Mouse (Mus musculus): Measurements from ENCODE around the gene Impdh2.
A peak's percentile ranks its signal among the peaks of the same experiment; 100 is the strongest.

Impdh2 gene

GRCm38 (mm10) chr9:108560227-108560841, at the start of gene Impdh2:
Impdh2 (plus strand) TSS chr9:108560286.
- peak; percentile 92 for DNase-seq

- peak; percentile 96 for DNase-seq
Observed at GRCm38 (mm10) chr9:108516380-108517251, 43.5 kb upstream of the Impdh2 start, which contains the start of gene Qrich1. Qrich1 (plus strand) TSS chr9:108516806.

DNA sequence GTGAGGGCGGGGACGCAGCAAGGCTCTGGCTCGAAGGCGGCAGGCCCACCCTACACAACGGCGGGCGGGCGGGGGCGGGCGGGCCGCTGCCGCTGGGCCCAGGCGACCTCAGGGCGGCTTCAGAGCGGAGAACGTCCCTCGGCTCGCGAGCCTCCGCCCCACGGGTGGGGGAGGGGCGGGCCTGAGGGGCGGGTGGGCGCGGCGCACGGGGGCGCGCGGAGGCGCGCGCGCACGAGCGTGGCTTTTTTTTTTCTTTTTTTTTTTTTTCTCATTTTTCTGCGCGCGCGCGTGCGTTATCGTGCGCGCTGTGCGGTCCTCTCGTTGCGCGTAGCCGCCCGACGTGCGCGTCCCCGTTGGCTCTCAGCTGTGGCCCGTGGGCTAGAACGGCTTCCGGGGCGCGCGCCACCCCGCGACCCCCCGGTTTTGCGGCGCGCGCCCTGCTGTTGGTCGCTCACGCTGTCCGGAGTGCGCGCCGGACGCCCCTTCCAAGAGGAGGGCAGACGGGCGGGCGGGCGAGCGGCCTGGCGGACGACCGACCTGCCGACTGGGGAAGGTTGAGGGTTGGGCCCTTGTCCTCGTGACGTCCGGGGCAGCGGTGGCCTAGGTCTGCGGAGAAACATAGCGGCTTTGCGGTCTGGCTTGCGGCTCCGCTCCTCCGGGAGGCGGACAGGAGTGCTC, 42.7 kb upstream of the Impdh2 start:
- peak; percentile 77 for DNase-seq

DNA sequence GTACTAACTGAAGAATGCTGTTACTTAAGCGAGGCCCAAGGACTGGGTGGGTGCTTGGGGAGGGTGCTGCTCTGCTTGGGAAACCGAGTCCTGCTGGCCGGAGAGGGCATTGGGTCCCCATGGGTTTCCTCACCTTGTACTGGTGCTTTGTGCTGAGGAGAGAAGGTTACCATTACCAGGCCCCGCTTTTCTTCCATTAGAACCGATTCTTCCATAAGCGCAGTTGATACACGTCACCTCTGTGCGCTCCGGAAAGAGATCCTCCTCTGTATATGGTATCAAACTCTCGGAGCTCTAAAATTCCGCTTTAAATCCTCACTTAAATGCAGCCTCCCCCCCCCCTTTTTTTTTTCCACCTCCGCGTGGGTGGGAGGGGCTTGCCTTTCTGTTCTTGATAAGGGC, 42.2 kb upstream of the Impdh2 start:
- no peak for DNase-seq

DNA sequence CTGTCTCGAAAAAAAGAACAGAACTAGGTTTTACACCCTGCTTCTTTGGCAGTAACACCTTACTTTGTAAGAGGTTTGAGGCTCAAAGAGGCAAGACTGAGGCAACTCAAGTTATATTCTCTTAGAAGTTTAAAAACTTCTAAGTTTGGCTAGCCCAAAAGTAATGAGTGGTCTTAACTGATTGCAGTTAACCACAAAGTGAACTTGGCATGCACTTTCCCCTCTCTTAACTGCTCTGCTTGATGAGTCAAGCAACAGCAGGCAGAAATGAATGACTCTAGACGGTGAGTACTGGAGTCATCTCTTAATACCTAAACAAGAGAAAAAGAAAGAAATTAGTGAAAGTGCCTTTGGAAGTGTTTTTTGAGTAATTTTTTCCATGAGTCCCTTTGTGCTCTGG, 38.5 kb upstream of the Impdh2 start:
- no peak for DNase-seq

DNA sequence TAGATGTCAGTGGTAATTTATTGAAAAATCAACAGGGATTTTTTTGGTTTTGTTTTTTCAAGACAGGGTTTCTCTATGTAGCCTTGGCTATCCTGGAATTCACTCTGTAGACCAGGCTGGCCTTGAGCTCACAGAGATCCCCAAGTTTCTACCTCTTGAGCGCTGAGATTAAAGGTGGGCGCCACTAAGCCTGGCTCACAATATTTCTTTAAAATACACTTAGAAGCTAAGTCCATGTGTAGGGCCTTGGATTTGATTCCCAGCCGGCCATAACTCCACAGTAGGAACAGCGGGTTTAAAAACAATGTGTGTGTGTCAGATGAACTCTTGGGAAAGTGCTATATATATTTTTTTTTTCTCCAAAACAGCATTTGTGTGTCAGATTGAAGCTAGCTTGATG, 36.7 kb upstream of the Impdh2 start:
- no peak for DNase-seq

DNA sequence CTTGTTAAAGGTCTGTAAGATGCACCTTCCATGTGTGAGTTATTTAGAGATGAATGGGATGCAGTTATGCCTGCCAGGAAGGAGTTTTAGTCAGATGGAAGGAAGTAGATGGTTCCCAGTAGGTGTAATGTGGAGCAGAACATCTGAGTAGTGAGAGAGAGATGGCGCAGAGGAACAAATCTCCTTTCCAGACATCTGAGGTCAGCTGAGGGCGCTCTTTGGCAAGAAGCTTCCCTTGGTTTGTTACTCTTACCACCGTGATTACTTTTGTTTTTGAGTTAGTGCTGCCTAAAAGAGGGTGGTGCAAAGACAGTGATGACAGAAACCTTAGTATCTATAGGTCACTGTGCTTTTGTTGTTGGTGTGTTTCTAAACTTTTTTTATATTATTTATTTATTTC, 34.7 kb upstream of the Impdh2 start:
- no peak for DNase-seq

DNA sequence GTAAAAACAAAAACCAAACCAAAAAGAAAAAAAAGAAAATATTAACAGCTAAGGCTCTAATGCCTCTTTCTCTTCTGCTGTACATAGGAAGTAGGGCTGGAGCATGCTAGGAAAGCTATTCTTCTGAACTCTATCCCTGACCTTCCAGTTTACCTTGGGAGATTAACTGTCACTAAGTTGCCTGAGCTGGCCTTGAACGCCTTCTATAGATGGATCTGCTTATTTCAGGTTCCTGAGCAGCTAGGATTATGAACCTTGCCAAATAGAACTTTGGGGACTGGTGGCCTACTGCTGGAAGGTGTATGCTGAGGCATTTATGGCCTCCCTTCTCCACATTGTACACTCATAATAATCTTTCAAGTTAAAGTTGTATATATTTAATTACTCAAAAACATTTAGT, 29.1 kb upstream of the Impdh2 start:
- DNase-seq = no peak

- DNase-seq = no peak
Observed at GRCm38 (mm10) chr9:108531496-108531895, 28.6 kb upstream of the Impdh2 start.

DNA sequence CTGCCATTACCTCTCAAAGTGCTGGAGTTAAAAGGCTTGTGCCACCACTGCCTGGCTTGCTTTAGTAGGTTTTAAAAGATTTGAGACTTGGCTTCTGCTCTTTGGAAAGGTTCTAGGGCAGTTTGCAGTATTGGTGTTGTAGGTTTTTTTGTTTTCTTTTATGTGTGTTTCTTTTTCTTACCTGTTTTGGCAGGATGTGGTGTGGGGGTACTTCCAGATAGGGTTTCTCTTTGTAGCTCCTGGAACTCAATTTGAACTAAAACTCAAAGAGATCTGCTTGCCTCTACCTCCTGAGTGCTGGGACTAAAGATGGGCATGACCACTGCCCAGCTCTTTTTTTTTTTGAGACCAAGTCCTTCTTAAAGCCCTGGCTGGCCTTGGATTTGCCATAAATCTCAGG, 19.2 kb upstream of the Impdh2 start:
- DNase-seq = no peak

- DNase-seq = no peak
Observed at GRCm38 (mm10) chr9:108545986-108546385, 14.1 kb upstream of the Impdh2 start.

DNA sequence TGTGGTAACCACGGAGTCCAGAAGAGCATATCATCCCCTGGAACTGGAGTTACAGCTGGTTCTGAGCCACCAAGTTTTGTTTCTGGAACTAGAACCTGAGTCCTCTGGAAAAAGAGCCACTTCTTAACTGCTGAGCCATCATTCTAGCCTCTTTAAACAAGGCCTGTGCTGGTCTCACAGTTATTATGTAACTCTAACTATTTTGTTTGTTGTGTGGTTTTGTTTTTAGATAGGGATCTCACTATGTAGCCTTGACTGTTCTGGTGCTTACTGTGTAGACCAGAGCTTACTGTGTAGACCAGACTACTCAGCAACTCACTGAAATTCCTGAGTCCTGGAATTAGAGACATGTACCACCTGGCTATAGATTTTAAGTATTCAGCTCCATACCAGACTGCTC, 13.2 kb upstream of the Impdh2 start:
- DNase-seq = no peak

GRCm38 (mm10) chr9:108559169-108559568, 917 bp upstream of the Impdh2 start:
- no peak for DNase-seq

GRCm38 (mm10) chr9:108563671-108564070, 3.6 kb downstream of the Impdh2 start:
- no peak for DNase-seq

DNA sequence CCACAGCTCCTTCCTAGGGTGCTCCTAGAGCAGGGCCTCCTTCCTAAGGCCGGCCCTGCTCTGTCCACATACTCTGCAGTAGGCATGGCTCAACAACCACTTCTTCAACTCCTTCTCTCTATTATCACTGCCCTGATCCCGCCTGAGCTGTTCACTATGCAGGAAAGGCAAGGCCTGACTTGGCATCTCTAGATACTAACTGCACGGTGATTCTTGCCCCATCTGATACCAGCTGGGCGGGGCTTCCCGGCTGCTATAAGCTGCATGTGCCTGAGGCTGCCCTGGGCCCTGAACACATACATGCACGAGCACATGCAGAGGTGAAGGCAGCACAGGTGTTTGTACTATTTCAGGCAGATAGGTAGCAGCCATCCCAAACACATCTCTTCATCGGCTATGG, 4.0 kb downstream of the Impdh2 start:
- DNase-seq = peak; percentile 50

GRCm38 (mm10) chr9:108565881-108566814, 6.1 kb downstream of the Impdh2 start:
- no peak for DNase-seq

GRCm38 (mm10) chr9:108566815-108567776, 7.0 kb downstream of the Impdh2 start, which contains the start of gene Ndufaf3:
Ndufaf3 (minus strand) TSS chr9:108567434.
- DNase-seq = peak; percentile 96

DNA sequence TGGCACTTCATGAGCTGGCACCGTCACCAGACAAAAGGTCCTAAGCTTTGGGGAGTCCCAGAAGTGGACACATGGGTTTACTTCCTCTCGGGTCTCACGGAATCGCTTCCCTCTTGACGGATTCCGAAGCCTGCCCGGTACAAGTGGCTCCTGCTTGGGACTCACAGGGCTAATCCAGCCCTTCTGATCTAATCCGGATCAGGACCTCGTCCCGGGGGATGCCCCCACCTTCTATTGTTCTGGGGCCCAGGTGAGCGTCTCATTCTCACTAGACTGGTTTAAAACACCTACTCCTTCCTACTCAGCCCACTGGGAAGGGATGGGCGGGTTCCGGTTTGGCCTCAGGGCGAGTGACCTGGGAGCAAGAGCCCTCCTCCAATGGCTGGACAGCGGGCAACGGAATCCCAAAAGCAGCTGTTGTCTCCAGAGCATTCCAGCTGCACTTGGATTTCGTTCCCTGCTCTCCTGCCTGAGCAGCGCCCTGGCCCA, 7.9 kb downstream of the Impdh2 start:
- no peak for DNase-seq

DNA sequence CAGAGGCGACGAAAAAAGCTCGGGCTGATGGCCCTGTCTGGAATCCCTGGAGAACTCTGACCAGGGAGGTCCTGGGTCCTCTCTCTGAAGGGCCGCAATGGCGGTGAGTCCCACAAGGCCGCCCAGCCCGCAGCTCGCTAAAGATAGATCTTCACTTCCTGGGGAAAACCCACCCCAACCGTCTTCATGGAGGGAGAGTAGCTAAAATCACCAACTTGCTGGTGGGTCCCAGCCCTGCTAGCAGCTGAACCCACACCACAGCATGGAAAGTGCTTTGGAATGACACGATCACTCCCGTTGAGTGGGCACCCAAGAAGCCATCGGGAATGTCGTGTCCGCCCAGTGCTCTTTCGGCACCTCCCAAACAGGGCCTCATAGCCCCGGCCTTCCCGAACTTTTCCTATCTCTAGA, 8.4 kb downstream of the Impdh2 start:
- DNase-seq = peak; percentile 60

DNA sequence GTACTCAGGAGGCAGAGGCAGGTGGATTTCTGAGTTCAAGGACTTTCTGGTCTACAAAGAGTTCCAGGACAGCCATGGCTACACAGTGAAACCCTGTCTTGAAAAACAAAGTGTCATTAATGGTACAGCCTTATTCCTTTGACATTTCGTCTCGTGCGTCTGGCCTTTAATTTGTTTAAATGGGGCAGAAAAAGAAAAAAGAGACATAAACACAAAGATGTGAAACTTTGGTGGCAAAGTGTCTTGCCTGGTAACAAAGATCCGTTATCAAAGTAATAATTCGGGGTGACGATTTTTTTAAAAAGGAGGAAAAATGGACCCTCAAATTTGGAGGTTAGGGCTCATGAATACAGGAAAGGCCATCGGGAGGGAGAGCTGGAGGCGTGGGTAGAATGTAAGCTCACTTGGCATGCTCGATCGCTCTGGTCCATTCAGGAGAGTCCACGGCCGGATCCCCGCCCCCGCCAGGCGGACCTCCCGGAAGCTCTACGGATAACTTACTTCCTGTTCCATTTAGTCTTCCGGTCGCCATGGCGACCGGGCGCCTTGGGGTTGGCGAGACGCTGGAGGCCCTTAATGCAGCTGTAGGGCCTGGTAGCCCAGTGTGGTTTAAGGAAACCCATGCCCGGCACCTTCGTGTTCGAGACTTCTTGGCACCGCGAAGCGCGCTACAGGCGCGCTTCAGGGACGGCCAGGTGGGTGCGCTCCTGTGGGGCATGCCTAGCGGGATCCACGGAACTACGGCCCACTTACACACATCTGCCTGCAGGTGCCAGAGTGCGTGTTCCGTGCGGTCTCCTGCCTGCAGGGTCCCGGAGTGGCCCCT, 9.5 kb downstream of the Impdh2 start, which contains the start of gene Dalrd3:
Dalrd3 (plus strand) TSS at position 506 of the 826 bp plus-strand sequence.
- DNase-seq = peak; percentile 92

Data from cerebellum, adult 9-10 months (tissue).